Mouse (Mus musculus) heart, postnatal 0 days (tissue): Measurements from ENCODE around the gene Ppp1r15a. TPM values are rescaled to one million over a fixed set of nuclear protein-coding genes. Genes with fewer than 3 reads are reported as not detected.

Experiments used
- ATAC-seq: fragments of 200-750 bp; cut with Nextera tagmentation; 2 replicates; pipeline ENCODE4 v1.8.0; 2017; ENCODE audit warnings: low read depth, moderate number of reproducible peaks, moderate library complexity; ENCODE audit not compliant: insufficient read depth
- DNase-seq: peaks from one replicate; pipeline ENCODE4 v3.0.0-alpha.2; 2016; ENCODE audit warnings: low spot score
- H3K27ac ChIP-seq: fragments of 300-500 bp; sonication (generic); 2 replicates; pipeline ENCODE4 v1.5.1; 2014; ENCODE audit warnings: low read depth, mild to moderate bottlenecking
- H3K27me3 ChIP-seq: fragments of 300-500 bp; sonication (generic); 2 replicates; pipeline ENCODE4 v1.6.1; 2014; ENCODE audit warnings: low read length, mixed read lengths; ENCODE audit not compliant: control insufficient read depth, insufficient read depth
- H3K36me3 ChIP-seq: fragments of 300-500 bp; sonication (generic); replicated peaks from 2 replicates; pipeline ENCODE4 v1.6.1; 2014; ENCODE audit warnings: low read length, mixed read lengths; ENCODE audit not compliant: control insufficient read depth, insufficient read depth
- H3K4me1 ChIP-seq: fragments of 300-500 bp; sonication (generic); 2 replicates; pipeline ENCODE4 v1.6.1; 2014; ENCODE audit warnings: antibody characterized with exemption; ENCODE audit not compliant: control insufficient read depth, insufficient read depth
- H3K4me2 ChIP-seq: fragments of 300-500 bp; sonication (generic); 2 replicates; pipeline ENCODE4 v1.6.1; 2014; ENCODE audit warnings: low read depth, mild to moderate bottlenecking, low read length, moderate library complexity
- H3K4me3 ChIP-seq: fragments of 300-500 bp; sonication (generic); 2 replicates; pipeline ENCODE4 v1.5.1; 2014; ENCODE audit warnings: low read depth, low read length
- H3K9ac ChIP-seq: fragments of 300-500 bp; sonication (generic); replicated peaks from 2 replicates; pipeline ENCODE4 v1.6.1; 2014; ENCODE audit warnings: low read depth, low read length, mixed read lengths
- H3K9me3 ChIP-seq: fragments of 300-500 bp; sonication (generic); replicated peaks from 2 replicates; pipeline ENCODE4 v1.6.1; 2016; ENCODE audit warnings: low read length; ENCODE audit not compliant: control insufficient read depth
- CTCF ChIP-seq: IDR thresholded peaks from 2 replicates; pipeline ENCODE4 v1.5.1; 2016; ENCODE audit warnings: antibody characterized with exemption, control low read depth, low read depth
- EP300 ChIP-seq: IDR thresholded peaks from 2 replicates; pipeline ENCODE4 v1.6.1; 2016; ENCODE audit warnings: antibody characterized with exemption, low read depth
- WGBS: fragments of 180-500 bp; shearing (Covaris S2); extraction: QIAGEN DNeasy Blood & Tissue Kit; methylation state at CpG from one replicate; pipeline ENCODE4 v1.1.7; 2014; 5-methylcytosine and 5-hydroxymethylcytosine counted together
- polyA plus RNA-seq: library from polyadenylated mRNA; unstranded; fragments of >200 nt; fragmentation: Nextera tagmentation; extraction: Ambion mirVana; gene quantifications from 2 replicates; pipeline ENCODE4 v1.2.1, GENCODE M21; 2015
- total RNA-seq: library from RNA; depleted of rRNA; stranded (reverse); fragments of >200 nt; gene quantifications from 2 replicates; pipeline ENCODE4 v1.2.3, GENCODE M21; 2014; ENCODE audit warnings: low replicate concordance

Ppp1r15a gene
- total and polyA plus RNA-seq, 2 experiments from 2014 or later, result 10.6 to 22.8 TPM

- TF ChIP-seq CTCF (no peak), EP300 (no peak)
- no peak overlapping the region for H3K4me3 ChIP-seq
- no peaks in the 10 kb centered on the region for H3K4me1 ChIP-seq
- DNase-seq, result no peak
- H3K9me3 ChIP-seq, result no peaks in the 10 kb centered on the region
- ATAC-seq, result no peak
- WGBS, result 37% methylated on average over 12 of the region's 12 CpGs
- H3K4me2 ChIP-seq, result no peak overlapping the region; the same call in 1 of the 2 replicates
- no peak overlapping the region for H3K27ac ChIP-seq
- no peak overlapping the region for H3K9ac ChIP-seq
- H3K36me3 ChIP-seq, result no peaks in the 10 kb centered on the region
- no peaks in the 10 kb centered on the region for H3K27me3 ChIP-seq
Measured at GRCm38 (mm10) chr7:45561624-45562520, 35.8 kb upstream of the Ppp1r15a start.

- H3K4me3 ChIP-seq, result no peak overlapping the region
- peak; percentile 50 for DNase-seq
- H3K4me2 ChIP-seq, result no peak overlapping the region; the same call in 1 of the 2 replicates
- no peaks in the 10 kb centered on the region for H3K9me3 ChIP-seq
- TF ChIP-seq CTCF (peak; percentile 90), EP300 (no peak)
- no peaks in the 10 kb centered on the region for H3K4me1 ChIP-seq
- no peaks in the 10 kb centered on the region for H3K36me3 ChIP-seq
- no peak overlapping the region for H3K9ac ChIP-seq
- ATAC-seq, result peak; percentile 71
- H3K27me3 ChIP-seq, result no peaks in the 10 kb centered on the region
- no peak overlapping the region for H3K27ac ChIP-seq
- whole genome bisulfite sequencing, result 19% methylated on average over 17 of the region's 17 CpGs
Measured at GRCm38 (mm10) chr7:45560843-45561623, 35.0 kb upstream of the Ppp1r15a start.

- WGBS, result 75% methylated on average over 7 of the region's 7 CpGs
- H3K4me3 ChIP-seq, result no peak overlapping the region
- ATAC-seq (no peak), DNase-seq (no peak)
- H3K4me2 ChIP-seq, result no peak overlapping the region
- H3K36me3 ChIP-seq, result no peaks in the 10 kb centered on the region
- no peak overlapping the region for H3K27ac ChIP-seq
- no peaks in the 10 kb centered on the region for H3K9me3 ChIP-seq
- TF ChIP-seq EP300, result no peak
- no peak for TF ChIP-seq CTCF
- no peaks in the 10 kb centered on the region for H3K4me1 ChIP-seq
- no peak overlapping the region for H3K9ac ChIP-seq
- no peaks in the 10 kb centered on the region for H3K27me3 ChIP-seq
Measured at GRCm38 (mm10) chr7:45560241-45560640, 34.2 kb upstream of the Ppp1r15a start.

- Histone ChIP-seq H3K4me1 (no peaks in the 10 kb centered on the region), H3K9me3 (no peaks in the 10 kb centered on the region), H3K9ac (no peak overlapping the region), H3K4me3 (no peak overlapping the region), H3K36me3 (no peaks in the 10 kb centered on the region), H3K27ac (no peak overlapping the region), H3K27me3 (no peaks in the 10 kb centered on the region), H3K4me2 (no peak overlapping the region)
- ATAC-seq (no peak), DNase-seq (no peak)
- TF ChIP-seq EP300 (no peak), CTCF (no peak)
- 45% methylated on average over 6 of the region's 6 CpGs for WGBS
Measured at GRCm38 (mm10) chr7:45558907-45559306, 32.8 kb upstream of the Ppp1r15a start.

GRCm38 (mm10) chr7:45555787-45556186 lies 29.7 kb upstream of the Ppp1r15a start:
- no peak overlapping the region for H3K9ac ChIP-seq
- peak; percentile 74 for DNase-seq
- TF ChIP-seq EP300 (no peak), CTCF (peak; percentile 81)

More at GRCm38 (mm10) chr7:45555787-45556186, 29.7 kb upstream of the Ppp1r15a start:
- no peak overlapping the region for H3K4me3 ChIP-seq
- H3K9me3 ChIP-seq, result no peaks in the 10 kb centered on the region
- no peak overlapping the region for H3K27ac ChIP-seq
- H3K4me2 ChIP-seq, result no peak overlapping the region
- no peaks in the 10 kb centered on the region for H3K36me3 ChIP-seq
- no peaks in the 10 kb centered on the region for H3K4me1 ChIP-seq
- ATAC-seq, result peak; percentile 68; the same call in 1 of the 2 replicates
- H3K27me3 ChIP-seq, result no peaks in the 10 kb centered on the region
- WGBS, result 20% methylated on average over 8 of the region's 8 CpGs
